Mouse (Mus musculus): ENCODE results near the gene S1pr5. TPM values are rescaled to one million over a fixed set of nuclear protein-coding genes. Genes with fewer than 3 reads are reported as not detected.

S1pr5 gene
- total and polyA plus RNA-seq, 3 experiments, result not detected

GRCm38 (mm10) chr9:21221383-21221929, 26.8 kb downstream of the S1pr5 start:
- in situ Hi-C loops (cut with MboI; ENCODE audit: low pct_ligation_motif_present, low pct_unique_long_range_greater_than_20kb, low sequenced_read_pairs) (loop anchor here (5.0 to 10.0 kb wide), 2 partner anchors 64 to 193 kb away; partner anchors contain the start of gene Qtrt1), dilution Hi-C loops (cut with MboI; ENCODE audit: extremely low pct_ligation_motif_present, extremely low pct_unique_long_range_greater_than_20kb, low sequenced_read_pairs) (no loop called here)
- peak; percentile 87 for DNase-seq (ENCODE audit: extremely low read depth)
- peaks cover 10% of the 10 kb centered on the region for H3K9me3 ChIP-seq (replicated peaks; ENCODE audit: low read length)
- no peak overlapping the region for H3K27ac ChIP-seq (ENCODE audit: insufficient read depth, low read depth)
- H3K4me2 ChIP-seq (ENCODE audit: insufficient read depth, low read depth, poor library complexity, severe bottlenecking), result peak overlapping the region; percentile 76
- TF ChIP-seq ZC3H11A (IDR thresholded peaks at IDR 0.05; ENCODE audit: low read depth, low read length) (peak; percentile 7), RAD21 (IDR thresholded peaks at IDR 0.05; ENCODE audit: low read depth, low read length) (peak; percentile 85), SMC3 (IDR thresholded peaks at IDR 0.05; ENCODE audit: low read depth, low read length) (peak; percentile 76), IRF4 (IDR thresholded peaks at IDR 0.05; ENCODE audit: low read depth, low read length) (peak; percentile 17; the same call in 1 of the 2 replicates), MAFK (IDR thresholded peaks at IDR 0.05; ENCODE audit: insufficient replicate concordance, low read length) (no peak), MEF2A (IDR thresholded peaks at IDR 0.05; ENCODE audit: borderline replicate concordance, low read depth, low read length) (no peak), ZNF384 (IDR thresholded peaks at IDR 0.05; ENCODE audit: low read depth, low read length) (no peak), POLR2AphosphoS2 (IDR thresholded peaks at IDR 0.05; ENCODE audit: low read depth, low read length) (no peak), EP300 (IDR thresholded peaks at IDR 0.05; ENCODE audit: low read length) (no peak), SIN3A (IDR thresholded peaks at IDR 0.05; ENCODE audit: low read length) (0 out of 2 replicates have a peak, but pooled peaks have one; percentile 14), TCF12 (IDR thresholded peaks at IDR 0.05; ENCODE audit: low read depth, low read length) (no peak), MYC (IDR thresholded peaks at IDR 0.05; ENCODE audit: low read depth, low read length) (peak; percentile 72), MXI1 (IDR thresholded peaks at IDR 0.05; ENCODE audit: low read depth, low read length) (peak; percentile 55), POLR2A (IDR thresholded peaks at IDR 0.05; ENCODE audit: low read depth, low read length) (no peak), ZKSCAN1 (IDR thresholded peaks at IDR 0.05; ENCODE audit: borderline replicate concordance, low read depth, low read length) (no peak), KAT2A (IDR thresholded peaks at IDR 0.05; ENCODE audit: insufficient replicate concordance, low read length) (no peak), BHLHE40 (IDR thresholded peaks at IDR 0.05; ENCODE audit: low read depth, low read length) (peak; percentile 22; the same call in 1 of the 2 replicates), ETS1 (conservative IDR thresholded peaks at IDR 0.05; ENCODE audit: low read depth, low read length) (no peak), PAX5 (IDR thresholded peaks at IDR 0.05; ENCODE audit: low read length) (no peak), NELFE (IDR thresholded peaks at IDR 0.05; ENCODE audit: low read depth, low read length) (no peak), MAX (IDR thresholded peaks at IDR 0.05; ENCODE audit: low read length) (peak; percentile 64; the same call in 1 of the 2 replicates), HCFC1 (IDR thresholded peaks at IDR 0.05; ENCODE audit: low read depth, low read length) (0 out of 2 replicates have a peak, but pooled peaks have one; percentile 12), GABPA (IDR thresholded peaks at IDR 0.05; ENCODE audit: insufficient replicate concordance, low read depth, low read length) (no peak), CTCF (conservative IDR thresholded peaks at IDR 0.05 in 1 of 2, IDR thresholded peaks at IDR 0.05 in 1 of 2; ENCODE audit: low read depth in 2 of 2, low read length in 2 of 2) (peak; percentile 48 to 90; a peak in 3 of 4 replicates)
- no peaks in the 10 kb centered on the region for H3K79me2 ChIP-seq (replicated peaks; ENCODE audit: control insufficient read depth, extremely low read depth, insufficient read depth, poor library complexity, severe bottlenecking)
- H3K9ac ChIP-seq (ENCODE audit: insufficient read depth, low read depth), result peak overlapping the region; percentile 38; the same call in 1 of the 2 replicates
- H3K4me3 ChIP-seq (replicated peaks in 1 of 3; ENCODE audit: low read depth in 2 of 3, low read length in 2 of 3, poor library complexity in 1 of 3), result peak overlapping the region in 1 of 3 experiments; percentile 57
- H3K27me3 ChIP-seq (replicated peaks), result peaks cover 1% of the 10 kb centered on the region
- no peaks in the 10 kb centered on the region for H3K36me3 ChIP-seq (replicated peaks in 1 of 2; ENCODE audit: control insufficient read depth in 1 of 2, insufficient read depth in 1 of 2, low read length in 1 of 2)
- H3K4me1 ChIP-seq (ENCODE audit: control insufficient read depth in 1 of 2, insufficient read depth in 2 of 2), result peaks cover 2 to 22% of the 10 kb centered on the region in 2 experiments; a peak in 2 of 4 replicates

All from CH12.LX (cell line).